Mouse (Mus musculus): ENCODE data around the gene Cd72.

Gene Cd72

DNA sequence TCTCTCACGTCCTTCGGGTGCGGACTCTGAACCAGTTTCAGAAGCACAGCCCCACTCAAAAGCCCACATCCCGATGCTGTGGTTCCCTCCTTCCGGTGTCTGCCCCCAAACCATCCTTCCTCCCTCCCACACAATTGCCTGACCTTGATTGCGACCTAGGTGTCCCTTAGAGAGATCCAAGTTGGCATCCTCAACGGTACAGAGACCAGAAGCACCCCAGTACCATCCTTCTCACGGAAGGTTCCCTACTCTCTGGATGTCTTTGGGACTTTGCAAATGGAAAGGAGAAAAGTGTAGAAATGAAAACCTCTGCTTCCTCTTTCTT lies 24.1 kb upstream of the Cd72 start:
- no peak for DNase-seq (ENCODE audit: low spot score)

GRCm38 (mm10) chr4:43477857-43478533 lies 23.6 kb upstream of the Cd72 start:
- peak; percentile 89 for DNase-seq (ENCODE audit: low spot score)

- peak; percentile 21 for DNase-seq (ENCODE audit: low spot score)
Measured at GRCm38 (mm10) chr4:43476604-43477003, 22.2 kb upstream of the Cd72 start.

- no peak for DNase-seq (ENCODE audit: low spot score)
Measured at GRCm38 (mm10) chr4:43473636-43474035, 19.2 kb upstream of the Cd72 start.

DNA sequence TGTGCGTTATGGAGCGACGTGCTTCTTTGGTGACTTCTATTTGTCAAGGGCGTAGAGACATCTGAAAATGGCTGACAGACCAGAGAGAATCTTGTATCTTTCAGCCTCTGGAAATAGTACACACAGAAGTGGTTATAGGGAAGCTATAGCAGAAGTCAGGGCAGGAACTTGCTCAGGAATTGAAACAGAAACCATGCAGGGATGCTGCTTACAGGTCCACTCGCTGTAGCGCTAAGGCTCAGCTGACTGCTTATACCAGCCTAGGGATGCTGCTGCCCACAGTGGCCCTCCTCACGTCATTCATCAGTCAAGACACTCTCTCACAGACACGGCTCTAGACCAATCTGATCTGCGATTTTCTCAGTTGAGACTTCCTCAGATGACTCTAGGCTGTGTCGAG lies 15.9 kb upstream of the Cd72 start:
- DNase-seq (ENCODE audit: low spot score), result no peak

DNA sequence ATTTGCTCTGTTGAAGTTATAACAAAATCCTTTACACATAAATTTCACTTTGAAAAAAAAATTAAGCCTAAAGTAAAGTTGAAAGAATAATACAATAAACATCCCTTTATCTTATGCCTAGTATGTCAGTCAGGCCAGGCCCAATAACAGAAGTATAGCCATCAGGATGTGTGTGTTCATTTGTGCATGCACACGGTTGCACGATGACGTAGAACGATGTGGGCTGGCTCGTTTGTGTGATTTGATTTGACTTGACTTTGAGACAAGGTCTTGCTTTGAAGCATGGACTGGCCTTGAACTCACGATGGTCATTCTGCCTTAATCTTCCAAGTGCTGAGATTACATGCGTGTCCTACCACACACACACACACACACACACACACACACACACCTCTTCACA lies 12.4 kb upstream of the Cd72 start:
- DNase-seq (ENCODE audit: low spot score), result no peak

DNA sequence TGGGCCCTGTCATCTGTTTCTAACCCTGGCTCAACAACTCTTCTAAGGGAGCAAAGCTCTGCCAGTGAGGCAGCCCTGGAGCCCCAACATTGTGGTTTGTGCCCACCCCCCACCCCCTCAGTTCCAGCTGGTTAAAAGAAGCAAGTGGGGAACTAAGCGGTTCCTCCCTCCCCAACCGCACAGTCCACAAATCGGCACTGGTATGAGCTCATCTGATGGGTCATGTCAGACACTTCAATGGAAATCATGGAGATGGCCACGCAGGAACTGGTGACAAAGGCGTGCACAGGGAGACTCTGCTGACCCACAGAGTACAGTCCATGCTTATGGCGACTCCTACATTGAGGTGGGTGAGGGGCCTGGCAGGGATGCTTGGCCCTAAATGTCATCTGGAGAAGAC lies 11.5 kb upstream of the Cd72 start:
- no peak for DNase-seq (ENCODE audit: low spot score)

DNA sequence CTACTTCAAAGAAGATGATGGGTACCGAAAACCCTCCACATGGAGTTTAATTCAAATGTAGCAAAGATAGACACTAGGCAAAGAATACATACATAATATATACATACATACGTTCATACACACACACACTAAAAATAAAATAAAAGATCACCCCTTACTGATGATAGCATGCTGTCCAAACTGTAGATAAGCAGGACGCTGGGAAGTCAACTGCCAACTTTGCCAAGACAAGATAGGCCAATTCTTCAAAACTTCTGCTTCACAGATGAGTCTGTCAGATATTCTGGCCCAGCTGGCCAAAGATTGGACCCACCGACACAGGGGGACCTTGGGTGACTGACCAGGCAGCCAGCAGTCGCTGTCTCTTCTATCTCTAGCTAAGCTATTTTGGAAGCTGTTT lies 8.7 kb upstream of the Cd72 start:
- DNase-seq (ENCODE audit: low spot score), result no peak

- DNase-seq (ENCODE audit: low spot score), result no peak
Measured at GRCm38 (mm10) chr4:43457124-43457523, 2.7 kb upstream of the Cd72 start.

DNA sequence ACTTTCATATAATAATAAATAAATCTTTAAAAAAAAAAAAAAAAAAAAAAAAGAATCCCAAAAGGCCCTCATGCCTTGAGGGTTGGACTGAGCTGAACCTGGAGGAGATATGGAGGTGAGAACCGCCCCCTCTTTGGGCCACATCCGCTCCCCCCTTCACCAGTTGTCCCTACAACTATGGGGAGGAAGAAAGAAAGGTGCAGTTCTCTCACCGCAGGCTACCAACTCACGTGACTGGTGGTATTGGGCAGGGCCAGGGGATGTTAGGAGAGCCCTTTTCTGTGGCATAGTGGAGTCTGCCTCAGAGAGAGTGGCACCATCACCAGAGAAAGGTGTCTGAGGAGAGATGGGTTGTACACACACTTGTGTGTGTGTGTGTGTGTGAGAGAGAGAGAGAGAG lies 2.0 kb upstream of the Cd72 start:
- peak; percentile 88 for DNase-seq (ENCODE audit: low spot score)

GRCm38 (mm10) chr4:43453413-43453812 lies 1.0 kb downstream of the Cd72 start:
- no peak for DNase-seq (ENCODE audit: low spot score)

DNA sequence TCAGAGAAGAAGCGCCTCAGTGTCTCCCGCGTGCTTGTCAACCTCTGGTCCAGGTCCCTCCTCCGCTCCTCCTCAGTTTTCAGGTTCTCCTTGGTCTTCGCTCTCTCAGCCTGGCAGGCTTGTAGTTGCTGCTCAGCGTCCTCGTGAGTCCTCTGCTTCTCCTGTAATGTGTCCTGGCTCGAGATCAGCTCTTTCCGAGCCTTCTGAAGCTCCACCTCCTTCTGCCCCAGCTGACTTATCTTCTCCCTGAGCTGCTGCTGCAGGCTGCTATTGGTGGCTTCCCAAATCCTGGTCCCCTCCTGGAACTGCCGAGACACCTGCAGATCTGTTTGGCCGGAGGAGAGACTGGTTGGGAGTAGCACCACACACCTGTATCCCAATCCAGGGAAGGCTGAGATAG lies 2.1 kb downstream of the Cd72 start:
- DNase-seq (ENCODE audit: low spot score), result no peak

GRCm38 (mm10) chr4:43448554-43448953 lies 5.9 kb downstream of the Cd72 start:
- DNase-seq (ENCODE audit: low spot score), result no peak

- no peak for DNase-seq (ENCODE audit: low spot score)
Measured at GRCm38 (mm10) chr4:43447251-43447650, 7.2 kb downstream of the Cd72 start.

GRCm38 (mm10) chr4:43443511-43443910 lies 10.9 kb downstream of the Cd72 start:
- peak; percentile 27 for DNase-seq (ENCODE audit: low spot score)

- peak; percentile 65 for DNase-seq (ENCODE audit: low spot score)
Measured at GRCm38 (mm10) chr4:43442456-43443361, 11.7 kb downstream of the Cd72 start.

- DNase-seq (ENCODE audit: low spot score), result peak; percentile 99
Measured at GRCm38 (mm10) chr4:43442044-43442443, 12.4 kb downstream of the Cd72 start.

GRCm38 (mm10) chr4:43441639-43442038 lies 12.8 kb downstream of the Cd72 start, which contains the start of gene Tesk1:
TSS of gene Tesk1 (plus strand) at chr4:43441939.
- no peak for DNase-seq (ENCODE audit: low spot score)

DNA sequence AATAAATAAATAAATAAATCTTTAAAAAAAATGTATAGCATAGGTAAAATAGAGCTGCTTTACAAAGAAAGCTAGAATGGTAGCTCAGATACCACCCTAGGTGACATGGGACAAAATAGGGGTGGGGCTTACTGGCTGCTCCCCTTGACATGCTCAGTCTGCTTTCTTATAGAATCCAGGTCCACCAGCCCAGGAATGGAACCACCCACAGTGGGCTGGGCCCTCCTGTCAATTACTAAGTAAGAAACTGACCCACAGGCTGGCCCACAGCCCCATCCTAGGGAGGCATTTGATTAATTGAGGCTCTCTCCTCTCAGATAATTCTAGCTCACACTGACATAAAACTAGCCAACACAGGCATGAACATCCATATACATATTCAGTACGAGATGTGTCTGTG lies 21.6 kb downstream of the Cd72 start:
- no peak for DNase-seq (ENCODE audit: low spot score)

GRCm38 (mm10) chr4:43431690-43432089 lies 22.7 kb downstream of the Cd72 start:
- DNase-seq (ENCODE audit: low spot score), result peak; percentile 81

DNA sequence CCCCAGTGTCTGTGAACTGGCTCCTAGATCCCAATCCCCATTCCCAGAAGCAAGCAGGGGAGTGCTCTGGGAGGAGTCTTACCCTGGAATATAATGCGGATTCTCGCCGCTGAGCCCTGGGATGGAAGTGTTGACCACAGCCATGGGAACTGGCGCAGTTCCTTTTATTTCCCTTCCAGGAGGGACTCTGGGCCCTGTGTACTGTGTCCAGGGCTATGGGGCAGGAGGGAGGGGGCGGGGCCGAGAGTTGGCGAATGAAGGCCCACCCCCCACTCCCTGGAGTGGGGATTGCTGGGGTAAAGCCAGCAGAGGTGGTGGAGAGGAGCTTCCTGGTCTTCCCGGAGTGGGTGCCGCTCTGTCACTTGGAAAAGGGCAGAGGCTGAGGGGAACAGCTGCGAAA lies 25.5 kb downstream of the Cd72 start, which contains the start of gene Fam166b:
Gene Fam166b (minus strand): TSS at position 189 of the 400 bp plus-strand sequence.
- no peak for DNase-seq (ENCODE audit: low spot score)

- DNase-seq (ENCODE audit: low spot score), result no peak
Measured at GRCm38 (mm10) chr4:43428180-43428861, 26.1 kb downstream of the Cd72 start.
